Comparison of ENCODE assay signal across 8 mouse cellular contexts in the genomic region with DNA sequence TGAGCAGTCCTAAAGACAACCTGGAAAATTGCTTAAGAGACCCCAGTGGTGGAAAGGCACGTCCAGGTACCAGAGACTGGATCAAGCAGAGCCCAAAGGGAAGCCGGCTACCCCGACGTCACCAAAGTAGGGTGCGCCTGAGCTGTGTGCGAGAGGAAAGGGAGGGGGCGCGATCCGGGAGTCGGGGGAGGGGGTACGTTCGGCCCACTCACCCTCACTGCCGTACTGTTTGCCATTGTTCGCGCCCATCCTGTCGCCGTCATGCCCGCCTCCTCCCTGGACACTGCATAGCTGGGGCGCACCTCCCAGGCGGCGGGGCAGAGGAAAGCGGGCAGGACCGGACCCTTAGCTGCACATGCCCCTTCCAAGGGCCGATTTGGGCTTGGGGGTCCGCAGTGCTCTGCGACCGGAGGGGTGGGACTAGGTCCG. TPM values are rescaled to one million over a fixed set of nuclear protein-coding genes. Genes with fewer than 3 reads are reported as not detected.
DNase-seq lines count a peak whose midpoint lies in the region; ATAC-seq and TF ChIP-seq lines count a peak whose summit lies in the region.

No protein-coding gene starts in this region.

- peak overlapping the region; percentile 76 for H3K9ac ChIP-seq in hindbrain, postnatal 0 days (replicated peaks; ENCODE audit: low read length)
- peak overlapping the region; percentile 78 for H3K9ac ChIP-seq in limb, embryonic 15.5 days
- peak overlapping the region; percentile 80 for H3K9ac ChIP-seq in midbrain, embryonic 16.5 days (ENCODE audit: low read depth, low read length)

- DNase-seq in frontal cortex, postnatal 25 days (ENCODE audit: low spot score in 2 of 2), result no peak
- DNase-seq in adrenal gland, postnatal 25 days, result peak; percentile 45
- peak; percentile 19 to 46 for DNase-seq in gastrocnemius, postnatal 4 days (ENCODE audit: low spot score in 2 of 2)
- peak; percentile 33 for DNase-seq in hindbrain, postnatal 0 days (ENCODE audit: low spot score)

- peak overlapping the region; percentile 78 for H3K27ac ChIP-seq in hindbrain, postnatal 0 days
- H3K27ac ChIP-seq in limb, embryonic 15.5 days, result peak overlapping the region; percentile 95
- H3K27ac ChIP-seq in midbrain, embryonic 16.5 days (ENCODE audit: low read length), result peak overlapping the region; percentile 67

- peak overlapping the region; percentile 96 for H3K4me3 ChIP-seq in hindbrain, postnatal 0 days (ENCODE audit: low read length)
- peak overlapping the region; percentile 85 for H3K4me3 ChIP-seq in limb, embryonic 15.5 days
- peak overlapping the region; percentile 79 for H3K4me3 ChIP-seq in midbrain, embryonic 16.5 days (ENCODE audit: low read depth, low read length)

- H3K4me1 ChIP-seq in hindbrain, postnatal 0 days (ENCODE audit: insufficient read depth, low read length), result peaks cover 8% of the 10 kb centered on the region; the same call in 1 of the 2 replicates
- peaks cover 12% of the 10 kb centered on the region for H3K4me1 ChIP-seq in limb, embryonic 15.5 days
- peaks cover 15% of the 10 kb centered on the region; the same call in 1 of the 2 replicates for H3K4me1 ChIP-seq in midbrain, embryonic 16.5 days (ENCODE audit: control insufficient read depth, insufficient read depth, low read length)

- ATAC-seq in frontal cortex, adult (ENCODE audit: low TSS enrichment), result peak; percentile 36; the same call in 1 of the 2 replicates
- peak; percentile 76 for ATAC-seq in hindbrain, postnatal 0 days
- ATAC-seq in limb, embryonic 15.5 days (ENCODE audit: insufficient number of reproducible peaks, low FRiP score, low TSS enrichment, low read depth), result peak; percentile 32
- ATAC-seq in midbrain, embryonic 16.5 days, result peak; percentile 90
- no peak; the same call in 1 of the 2 replicates for ATAC-seq in megakaryocyte progenitor cell, adult 5-6 weeks (replicated peaks; ENCODE audit: poor library complexity)

- peak overlapping the region; percentile 92 for H3K4me2 ChIP-seq in hindbrain, postnatal 0 days (ENCODE audit: low read depth, low read length)
- H3K4me2 ChIP-seq in limb, embryonic 15.5 days, result peak overlapping the region; percentile 75
- peak overlapping the region; percentile 85 for H3K4me2 ChIP-seq in midbrain, embryonic 16.5 days (ENCODE audit: low read length)

- H3K9me3 ChIP-seq in hindbrain, postnatal 0 days (ENCODE audit: low read length), result no peaks in the 10 kb centered on the region
- H3K9me3 ChIP-seq in limb, embryonic 15.5 days, result no peaks in the 10 kb centered on the region
- no peaks in the 10 kb centered on the region for H3K9me3 ChIP-seq in midbrain, embryonic 16.5 days (replicated peaks; ENCODE audit: control insufficient read depth, low read length, poor library complexity, severe bottlenecking)

- TF ChIP-seq CTCF in hindbrain, postnatal 0 days (IDR thresholded peaks at IDR 0.05; ENCODE audit: low read depth), result no peak

- no peaks in the 10 kb centered on the region for H3K36me3 ChIP-seq in hindbrain, postnatal 0 days (ENCODE audit: insufficient read depth, low read length)
- H3K36me3 ChIP-seq in limb, embryonic 15.5 days, result no peaks in the 10 kb centered on the region
- H3K36me3 ChIP-seq in midbrain, embryonic 16.5 days (ENCODE audit: control insufficient read depth, insufficient read depth, low read length), result no peaks in the 10 kb centered on the region

- no peaks in the 10 kb centered on the region for H3K27me3 ChIP-seq in hindbrain, postnatal 0 days (ENCODE audit: insufficient read depth, low read length)
- no peaks in the 10 kb centered on the region for H3K27me3 ChIP-seq in limb, embryonic 15.5 days
- no peaks in the 10 kb centered on the region; the same call in 1 of the 2 replicates for H3K27me3 ChIP-seq in midbrain, embryonic 16.5 days (ENCODE audit: control insufficient read depth, insufficient read depth, low read depth, low read length)

- WGBS in hindbrain, postnatal 0 days, result 1% methylated on average over 25 of the region's 28 CpGs
- WGBS in limb, embryonic 15.5 days, result 1% methylated on average over 28 of the region's 28 CpGs
- WGBS in midbrain, embryonic 16.5 days, result 0% methylated on average over 21 of the region's 28 CpGs

RNA-seq across cellular contexts. Expression of a gene that starts 0.6 kb away (rescaled TPM):
- total RNA-seq in adrenal gland, postnatal 25 days (2021), result 15.5 and 15.8 TPM in 2 replicates
- 10 to 100 TPM; 14.0 to 15.9 TPM for total RNA-seq in gastrocnemius, postnatal 4 days (2021)
- 11.8 and 13.6 TPM in 2 replicates for total RNA-seq in hindbrain, postnatal 0 days (2014; rRNA removed)
- 4.6 and 4.8 TPM in 2 replicates for polyA plus RNA-seq in hindbrain, postnatal 0 days (2015; fragmentation: Nextera tagmentation; extraction: Ambion mirVana)
- polyA plus RNA-seq in limb, embryonic 15.5 days (2015; fragmentation: Nextera tagmentation; extraction: Ambion mirVana), result 11.4 and 15.2 TPM in 2 replicates
- 6.9 and 7.0 TPM in 2 replicates for polyA plus RNA-seq in midbrain, embryonic 16.5 days (2015; fragmentation: Nextera tagmentation; extraction: Ambion mirVana)
- not detected in 2 replicates for total RNA-seq in megakaryocyte progenitor cell, adult 5-6 weeks (2015)
- total RNA-seq in megakaryocyte progenitor cell, adult 5-6 weeks (2017), result not detected in 2 replicates

Comparison
In these comparisons a context has a peak if more than half of its experiments do, and no peak if none do; other contexts are left out.
1. DNase-seq: peak in adrenal gland, postnatal 25 days (single experiment), gastrocnemius, postnatal 4 days (2 of 2) and hindbrain, postnatal 0 days (single experiment); none in frontal cortex, postnatal 25 days (0 of 2).
2. RNA of a gene that starts 0.6 kb away (total RNA-seq): 14.0 to 15.9 TPM in gastrocnemius, postnatal 4 days, 15.5 to 15.8 TPM in adrenal gland, postnatal 25 days and 11.8 to 13.6 TPM in hindbrain, postnatal 0 days; not detected in megakaryocyte progenitor cell, adult 5-6 weeks; every median in the first group is over 10 times any median in the second.
3. Peak in every context shown above with its lines, with median percentiles within 50 percentile points of each other: H3K27ac ChIP-seq, H3K4me2 ChIP-seq, H3K4me3 ChIP-seq and H3K9ac ChIP-seq.